ENCODE assay signal across 16 mouse cellular contexts in genomic region chr10:23799933-23800332, GRCm38 (mm10). TPM values are rescaled to one million over a fixed set of nuclear protein-coding genes. Genes with fewer than 3 reads are reported as not detected.
"Had no signal": no experiment of that assay in that cellular context is flagged by ENCODE, and none has a peak within 500 bp of the region (broad histone marks: within the 10 kb centered on the region; RNA-seq: fewer than 3 reads in every experiment).

No protein-coding gene starts in this region.

- ATAC-seq: hindbrain, postnatal 0 days; midbrain, embryonic 15.5 days had no signal

- H3K9me3 ChIP-seq: limb, embryonic 13.5 days; midbrain, embryonic 15.5 days had no signal

- H3K27me3 ChIP-seq: limb, embryonic 13.5 days; midbrain, embryonic 15.5 days had no signal

- H3K4me2 ChIP-seq: limb, embryonic 13.5 days; midbrain, embryonic 15.5 days had no signal

- H3K9ac ChIP-seq: limb, embryonic 13.5 days; midbrain, embryonic 15.5 days had no signal

- H3K27ac ChIP-seq: hindbrain, postnatal 0 days; layer of hippocampus, adult 2 months; limb, embryonic 13.5 days; midbrain, embryonic 15.5 days had no signal

- DNase-seq: kidney, adult 9 months; kidney, postnatal 10 days; kidney, postnatal 4 days; left cerebral cortex, postnatal 4 days; lung, adult 18-20 months; right cerebral cortex, postnatal 14 days; thymus, postnatal 4 days had no signal

- H3K4me3 ChIP-seq: layer of hippocampus, adult 2 months; limb, embryonic 13.5 days; midbrain, embryonic 15.5 days had no signal

RNA-seq across cellular contexts. Expression of gene Slc18b1, which starts 3.1 kb away (rescaled TPM):
- total RNA-seq: monocyte, adult 5-6 weeks had no signal

RNA-seq across cellular contexts. Expression of gene Vnn3, which starts 51.3 kb away (rescaled TPM):
- total RNA-seq: left cerebral cortex, adult 18-20 months; left cerebral cortex, postnatal 10 days; megakaryocyte-erythroid progenitor cell, adult 5-6 weeks had no signal
- polyA plus RNA-seq: limb, embryonic 13.5 days; midbrain, embryonic 15.5 days; neural tube, embryonic 14.5 days had no signal
